Mouse (Mus musculus): ENCODE results near the gene Rhod.

Rhod gene

DNA sequence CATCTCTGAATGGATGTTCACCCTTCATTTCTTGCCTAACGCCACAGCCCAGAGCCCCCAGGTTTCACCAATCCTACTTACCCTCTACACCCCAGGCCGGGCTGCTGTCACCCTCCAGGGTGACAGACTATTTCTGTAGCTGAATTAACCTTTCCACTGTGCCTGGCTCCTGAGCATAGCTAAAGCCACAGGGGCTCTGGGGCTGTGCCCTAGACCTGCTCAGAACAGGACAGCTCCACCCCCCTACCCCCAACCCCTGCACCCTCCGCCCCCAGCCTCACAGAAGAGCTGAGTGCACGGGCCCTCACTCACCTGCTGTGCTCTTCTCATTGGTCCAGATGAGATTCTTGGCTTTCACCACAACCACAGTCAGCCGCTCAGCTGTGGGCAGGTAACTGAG, 12.7 kb upstream of the Rhod start:
- in situ Hi-C loops (cut with MboI; ENCODE audit: unreplicated experiment in 2 of 2), result no loop called here

GRCm38 (mm10) chr19:4451098-4451497, 11.9 kb upstream of the Rhod start:
- in situ Hi-C loops (cut with MboI; ENCODE audit: unreplicated experiment in 2 of 2), result no loop called here

- in situ Hi-C loops (cut with MboI; ENCODE audit: unreplicated experiment in 2 of 2), result no loop called here
Measured at GRCm38 (mm10) chr19:4450666-4451065, 11.4 kb upstream of the Rhod start.

DNA sequence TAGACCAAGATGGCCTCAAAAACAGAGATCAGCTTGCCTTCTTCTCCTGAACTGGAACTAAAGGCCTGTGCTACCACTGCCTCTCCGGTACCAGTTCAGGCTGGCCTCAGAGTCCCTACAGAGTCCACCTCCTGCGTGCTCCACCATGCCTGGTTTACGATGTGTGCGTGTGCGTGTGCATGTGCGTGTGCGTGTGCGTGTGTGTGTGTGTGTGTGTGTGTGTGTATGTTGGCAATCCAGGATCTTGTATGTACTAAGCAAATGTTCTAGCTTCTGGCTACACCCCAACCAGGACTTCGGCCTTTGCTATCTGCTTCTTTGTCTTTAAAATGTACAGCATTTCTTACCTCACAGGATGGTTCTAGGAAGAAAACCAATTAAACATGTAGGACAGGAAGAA, 10.0 kb upstream of the Rhod start:
- in situ Hi-C loops (cut with MboI; ENCODE audit: unreplicated experiment in 2 of 2), result loop anchor here in 1 of 2 experiments (25.0 kb wide), 1 partner anchor 362 kb away; the partner anchor contains the start of genes Cabp2, Cdk2ap2 and Pitpnm1

- in situ Hi-C loops (cut with MboI; ENCODE audit: unreplicated experiment in 2 of 2), result loop anchor here in 1 of 2 experiments (25.0 kb wide), 1 partner anchor 360 kb away; the partner anchor contains the start of genes Cabp2, Cdk2ap2 and Pitpnm1
Measured at GRCm38 (mm10) chr19:4447445-4447844, 8.2 kb upstream of the Rhod start.

- in situ Hi-C loops (cut with MboI; ENCODE audit: unreplicated experiment in 2 of 2), result loop anchor here in 1 of 2 experiments (25.0 kb wide), 1 partner anchor 360 kb away; the partner anchor contains the start of genes Cabp2, Cdk2ap2 and Pitpnm1
Measured at GRCm38 (mm10) chr19:4446661-4447420, 7.6 kb upstream of the Rhod start.

DNA sequence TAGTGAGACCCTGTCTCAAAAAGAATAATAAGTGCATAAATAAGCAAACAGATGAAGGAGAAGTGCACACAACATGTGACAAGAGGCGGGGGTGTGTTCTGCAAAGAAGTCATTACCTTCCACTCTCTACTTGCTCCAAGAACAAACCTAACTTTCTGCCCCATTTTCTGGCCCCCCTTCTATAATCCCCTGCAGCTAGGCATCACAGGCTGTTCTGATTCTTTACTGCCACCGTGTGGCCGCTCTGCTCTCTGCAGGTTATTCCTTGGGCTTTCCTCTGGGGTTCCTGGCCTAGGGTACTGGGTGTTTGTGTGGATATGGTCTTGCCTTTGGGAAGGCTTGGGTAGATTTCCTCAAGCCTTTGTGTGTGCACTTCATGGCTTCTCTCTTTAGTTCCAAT, 3.2 kb upstream of the Rhod start:
- in situ Hi-C loops (cut with MboI; ENCODE audit: unreplicated experiment in 2 of 2), result loop anchor here in 1 of 2 experiments (25.0 kb wide), 1 partner anchor 355 kb away; the partner anchor contains the start of genes Cabp2, Cdk2ap2 and Pitpnm1

DNA sequence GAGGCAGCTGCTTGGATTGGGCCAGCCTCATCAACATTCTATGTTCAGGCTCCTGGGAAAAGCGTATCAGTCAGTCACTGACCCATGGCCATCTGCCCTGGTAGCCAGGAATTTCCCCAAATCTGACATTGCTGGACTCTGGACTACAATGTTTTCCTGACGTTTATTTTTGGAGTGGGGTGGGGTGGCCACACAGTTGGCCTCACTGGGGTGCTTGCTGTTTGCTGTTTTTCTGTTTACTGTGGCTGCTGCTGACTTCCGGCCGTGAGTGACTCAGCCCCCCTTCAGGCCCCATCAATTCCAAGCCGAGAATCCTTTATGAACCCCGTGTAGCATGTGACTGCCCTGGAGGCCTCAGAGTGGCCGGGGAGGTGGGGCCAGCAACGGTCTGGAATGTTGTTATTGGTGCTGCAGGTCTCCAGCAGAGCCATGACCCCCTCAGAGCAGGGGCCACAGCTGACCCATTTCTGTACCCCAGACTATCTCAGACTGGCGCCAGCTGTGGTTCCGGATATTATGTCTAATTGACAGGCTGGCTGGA, 2.5 kb upstream of the Rhod start:
- in situ Hi-C loops (cut with MboI; ENCODE audit: unreplicated experiment in 2 of 2), result loop anchor here in 1 of 2 experiments (25.0 kb wide), 1 partner anchor 354 kb away; the partner anchor contains the start of genes Cabp2, Cdk2ap2 and Pitpnm1

GRCm38 (mm10) chr19:4441090-4441591, 1.9 kb upstream of the Rhod start:
- in situ Hi-C loops (cut with MboI; ENCODE audit: unreplicated experiment in 2 of 2), result loop anchor here in 1 of 2 experiments (25.0 kb wide), 1 partner anchor 354 kb away; the partner anchor contains the start of genes Cabp2, Cdk2ap2 and Pitpnm1

GRCm38 (mm10) chr19:4440222-4440621, 990 bp upstream of the Rhod start:
- in situ Hi-C loops (cut with MboI; ENCODE audit: unreplicated experiment in 2 of 2), result loop anchor here in 1 of 2 experiments (25.0 kb wide), 1 partner anchor 353 kb away; the partner anchor contains the start of genes Cabp2, Cdk2ap2 and Pitpnm1

DNA sequence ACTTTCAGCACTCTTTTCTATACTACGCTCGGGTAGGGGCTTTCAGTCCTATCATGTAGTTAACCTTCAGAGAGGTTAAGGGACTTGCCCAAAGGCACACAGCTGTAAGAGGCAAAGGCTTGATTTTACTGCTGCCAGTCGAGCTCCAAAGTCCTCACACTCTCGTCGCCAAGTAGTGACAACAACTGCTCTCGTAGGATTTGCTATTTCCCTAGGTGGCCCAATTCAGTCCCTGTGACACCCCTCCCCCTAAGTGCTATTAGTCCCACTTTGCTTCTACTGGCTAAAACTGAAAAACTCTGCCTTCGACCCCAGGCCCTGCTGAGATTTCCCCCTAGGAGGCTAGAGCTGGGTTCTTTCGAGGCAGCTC, 456 bp downstream of the Rhod start:
- in situ Hi-C loops (cut with MboI; ENCODE audit: unreplicated experiment in 2 of 2), result loop anchor here in 1 of 2 experiments (25.0 kb wide), 1 partner anchor 351 kb away; the partner anchor contains the start of genes Cabp2, Cdk2ap2 and Pitpnm1

GRCm38 (mm10) chr19:4437886-4438285, 1.3 kb downstream of the Rhod start:
- in situ Hi-C loops (cut with MboI; ENCODE audit: unreplicated experiment in 2 of 2), result loop anchor here in 1 of 2 experiments (25.0 kb wide), 1 partner anchor 351 kb away; the partner anchor contains the start of genes Cabp2, Cdk2ap2 and Pitpnm1

DNA sequence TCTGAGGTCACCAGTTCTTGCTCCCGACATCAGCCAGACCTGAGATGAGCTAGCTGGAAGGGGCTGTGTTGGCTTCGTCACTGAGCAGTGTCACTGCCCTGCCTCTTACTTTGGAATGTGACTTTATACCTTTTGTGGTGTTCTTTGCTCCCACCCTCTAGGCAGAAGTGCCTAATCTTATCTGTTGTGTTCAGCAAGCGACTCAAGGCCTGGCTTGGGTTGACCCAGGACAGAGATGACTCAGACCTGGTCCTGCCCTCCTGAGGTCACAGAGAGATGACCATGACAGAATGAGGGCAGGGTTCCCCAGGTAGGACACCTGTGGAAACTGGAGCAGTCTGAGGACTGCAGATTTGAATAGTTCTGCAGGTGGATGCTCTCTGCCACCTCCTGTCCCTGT, 3.0 kb downstream of the Rhod start:
- in situ Hi-C loops (cut with MboI; ENCODE audit: unreplicated experiment in 2 of 2), result loop anchor here in 1 of 2 experiments (25.0 kb wide), 1 partner anchor 349 kb away; the partner anchor contains the start of genes Cabp2, Cdk2ap2 and Pitpnm1

GRCm38 (mm10) chr19:4434999-4435398, 4.2 kb downstream of the Rhod start:
- in situ Hi-C loops (cut with MboI; ENCODE audit: unreplicated experiment in 2 of 2), result loop anchor here in 1 of 2 experiments (25.0 kb wide), 1 partner anchor 348 kb away; the partner anchor contains the start of genes Cabp2, Cdk2ap2 and Pitpnm1

DNA sequence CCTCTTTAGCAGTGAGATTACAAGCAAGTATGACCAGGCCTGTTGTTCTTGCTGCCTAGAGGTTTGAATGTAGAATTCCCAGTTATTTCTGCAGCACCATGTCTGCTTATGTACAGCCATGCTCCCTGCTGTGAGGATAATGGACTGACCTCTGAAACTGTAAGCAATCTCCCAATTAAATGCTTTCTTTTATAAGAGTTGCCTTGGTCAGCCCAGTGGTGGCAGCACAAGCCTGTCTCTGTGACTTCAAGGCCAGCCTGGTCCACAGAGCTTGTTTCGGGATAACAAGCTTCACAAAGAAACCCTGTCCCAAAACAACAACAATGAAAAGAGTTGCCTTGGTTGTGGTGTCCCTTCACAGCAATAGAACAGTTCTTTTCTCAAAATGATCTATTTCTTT, 5.5 kb downstream of the Rhod start:
- in situ Hi-C loops (cut with MboI; ENCODE audit: unreplicated experiment in 2 of 2), result loop anchor here in 1 of 2 experiments (25.0 kb wide), 1 partner anchor 346 kb away; the partner anchor contains the start of genes Cabp2, Cdk2ap2 and Pitpnm1

- in situ Hi-C loops (cut with MboI; ENCODE audit: unreplicated experiment in 2 of 2), result loop anchor here in 1 of 2 experiments (25.0 kb wide), 1 partner anchor 343 kb away; the partner anchor contains the start of genes Cabp2, Cdk2ap2 and Pitpnm1
Measured at GRCm38 (mm10) chr19:4430091-4430620, 9.1 kb downstream of the Rhod start.

GRCm38 (mm10) chr19:4425610-4426366, 13.4 kb downstream of the Rhod start:
- in situ Hi-C loops (cut with MboI; ENCODE audit: unreplicated experiment in 2 of 2), result loop anchor here in 1 of 2 experiments (25.0 kb wide), 1 partner anchor 338 kb away; the partner anchor contains the start of genes Cabp2, Cdk2ap2 and Pitpnm1

- in situ Hi-C loops (cut with MboI; ENCODE audit: unreplicated experiment in 2 of 2), result loop anchor here in 1 of 2 experiments (25.0 kb wide), 1 partner anchor 336 kb away; the partner anchor contains the start of genes Cabp2, Cdk2ap2 and Pitpnm1
Measured at GRCm38 (mm10) chr19:4423021-4423420, 16.2 kb downstream of the Rhod start.

DNA sequence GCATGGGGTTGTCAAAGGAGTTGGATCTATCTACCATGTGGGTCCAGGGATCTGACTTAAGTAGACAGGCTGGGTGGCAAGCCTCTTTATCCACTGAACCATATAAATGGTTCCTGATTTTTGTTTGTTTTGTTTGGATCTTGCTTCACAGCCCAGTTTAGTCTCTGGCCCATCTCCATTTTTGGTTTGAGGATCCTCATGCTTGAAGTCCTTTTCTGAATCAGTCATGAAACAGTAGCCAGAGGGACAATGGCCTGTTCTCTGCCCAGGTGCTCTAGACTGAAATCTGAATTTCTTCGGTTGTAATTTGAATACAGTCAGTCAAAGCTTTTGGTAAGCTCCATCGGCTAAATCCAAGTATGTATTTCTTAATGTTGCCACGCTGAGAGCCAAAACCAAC, 16.7 kb downstream of the Rhod start:
- in situ Hi-C loops (cut with MboI; ENCODE audit: unreplicated experiment in 2 of 2), result loop anchor here in 1 of 2 experiments (25.0 kb wide), 1 partner anchor 335 kb away; the partner anchor contains the start of genes Cabp2, Cdk2ap2 and Pitpnm1

Data from v-Abl transformed pro-B cells (cell line).